Mouse (Mus musculus) testis, postnatal 14 days (tissue): ENCODE results near the gene Pla2g2d.
"Not testable (repeated sequence)": the region's sequence is repeated elsewhere in the genome, so short reads cannot be mapped to it uniquely, and the experiment has no call there.

Experiments
- DNase-seq: peaks from one replicate; pipeline ENCODE4 v3.0.0; 2021; ENCODE audit warnings: low spot score

Pla2g2d gene

DNA sequence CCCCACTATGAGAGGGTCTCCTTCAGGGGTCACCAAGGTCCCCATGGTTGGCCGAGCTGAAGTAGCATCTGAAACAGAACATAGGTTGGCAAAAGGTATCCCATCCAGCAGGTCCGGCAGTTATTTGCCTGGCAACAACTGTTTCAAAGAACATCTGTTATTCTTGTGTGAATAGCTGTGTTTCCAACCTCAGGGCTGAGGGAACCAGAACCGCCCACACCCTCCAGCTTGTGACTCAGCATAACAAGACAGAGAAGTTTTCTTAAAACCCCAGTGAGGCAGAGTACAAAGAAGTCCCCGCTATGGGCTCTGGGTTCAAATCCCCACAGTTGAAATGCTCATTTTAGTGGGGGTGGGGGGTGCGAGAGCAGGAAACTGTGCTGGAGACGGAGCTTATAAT, 6.6 kb downstream of the Pla2g2d start:
- DNase-seq: peak; percentile 73

DNA sequence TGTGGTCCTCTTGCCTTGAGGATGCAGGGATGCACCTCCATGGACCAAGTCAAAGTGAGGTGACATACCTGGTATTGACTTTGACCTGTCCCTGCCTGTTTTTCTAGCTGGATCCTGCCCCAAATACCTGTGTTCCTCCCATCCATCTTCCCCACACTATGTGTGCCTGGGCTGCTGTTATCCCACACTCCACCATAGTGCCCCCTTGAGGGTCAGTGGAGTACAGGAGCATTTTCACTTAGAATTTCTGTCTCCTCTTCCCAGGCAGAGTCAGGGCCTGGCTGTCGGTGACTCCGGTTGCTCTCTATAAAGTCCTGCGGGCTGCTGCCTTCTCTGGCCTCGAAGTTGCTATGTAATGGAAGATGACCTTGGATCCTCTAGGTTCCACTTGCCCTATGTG, 10.2 kb downstream of the Pla2g2d start:
- no peak for DNase-seq

DNA sequence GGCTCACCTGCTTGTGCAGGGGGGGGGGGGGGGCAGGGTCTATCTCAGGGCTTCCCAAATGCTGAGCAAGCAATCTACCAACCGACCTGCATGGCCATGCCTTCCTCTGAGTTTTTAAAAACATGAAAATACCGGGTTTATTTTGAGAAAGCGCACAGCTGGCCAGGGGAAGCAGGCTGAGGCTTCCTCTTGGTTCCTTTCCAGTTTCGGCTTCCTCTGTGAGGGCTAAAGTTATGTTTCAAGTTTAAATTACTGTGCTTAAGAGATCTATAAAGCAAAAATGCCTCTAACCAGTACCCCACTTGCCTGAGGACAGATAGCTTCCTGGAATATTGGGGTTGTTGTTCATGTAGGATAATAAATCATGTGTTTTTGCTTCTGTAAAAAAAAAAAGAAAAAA, 10.6 kb downstream of the Pla2g2d start:
- DNase-seq: no peak

DNA sequence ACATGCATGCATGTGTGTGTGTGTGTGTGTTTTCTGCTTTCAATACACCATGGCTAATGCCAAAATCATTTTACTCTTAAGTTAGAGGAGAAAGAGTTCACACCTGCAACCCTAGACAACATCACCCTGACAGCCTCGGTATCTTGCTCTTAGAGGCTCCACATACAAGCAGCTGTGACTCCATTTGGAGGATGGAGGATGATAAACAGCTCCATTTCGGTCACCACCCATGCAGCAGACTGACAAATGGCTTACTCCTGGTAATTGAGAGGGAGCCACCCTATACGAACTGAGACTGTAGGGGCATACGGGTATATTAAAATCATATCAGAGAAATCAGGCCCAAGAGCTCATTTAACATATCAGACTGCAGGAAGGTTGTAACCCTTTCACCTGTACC, 12.8 kb downstream of the Pla2g2d start:
- no peak for DNase-seq

DNA sequence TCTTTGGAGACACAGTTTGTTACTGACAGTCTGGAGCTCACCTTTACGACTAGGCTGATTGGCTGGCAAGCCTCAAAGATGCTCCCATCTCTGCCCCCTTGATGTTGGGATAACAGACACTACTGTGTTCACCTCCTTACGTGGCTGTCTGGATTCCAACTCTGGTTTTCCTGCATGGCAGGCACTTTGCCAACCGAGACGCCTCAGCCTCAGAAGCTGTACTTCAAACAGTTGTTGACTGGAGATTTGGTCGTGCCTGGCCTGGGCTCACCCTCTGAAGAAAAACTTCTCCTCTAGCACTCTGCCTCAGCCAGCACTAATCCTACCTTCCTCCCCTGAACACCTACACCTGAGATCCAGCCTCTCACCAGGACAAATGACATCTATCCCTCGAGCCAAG, 15.9 kb downstream of the Pla2g2d start:
- no peak for DNase-seq

DNA sequence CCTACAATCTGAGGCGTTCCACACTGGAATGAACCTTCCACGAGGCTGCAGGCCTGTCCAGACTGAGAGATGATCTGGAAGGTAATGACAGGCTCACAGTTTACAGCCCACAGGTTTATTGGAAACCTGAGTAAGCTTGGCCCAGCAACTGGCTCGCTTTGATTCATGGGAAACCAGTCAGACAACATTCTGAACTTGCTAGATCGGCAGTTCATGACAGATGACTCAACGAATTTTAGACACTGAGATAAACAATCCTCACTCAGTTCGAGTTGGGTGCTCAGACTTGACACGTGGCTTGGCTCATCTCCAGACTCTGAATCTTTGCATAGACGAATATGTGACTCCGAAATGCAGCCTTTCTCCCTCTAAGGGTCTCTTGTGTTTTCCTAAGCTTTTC, 17.1 kb downstream of the Pla2g2d start:
- DNase-seq: no peak

DNA sequence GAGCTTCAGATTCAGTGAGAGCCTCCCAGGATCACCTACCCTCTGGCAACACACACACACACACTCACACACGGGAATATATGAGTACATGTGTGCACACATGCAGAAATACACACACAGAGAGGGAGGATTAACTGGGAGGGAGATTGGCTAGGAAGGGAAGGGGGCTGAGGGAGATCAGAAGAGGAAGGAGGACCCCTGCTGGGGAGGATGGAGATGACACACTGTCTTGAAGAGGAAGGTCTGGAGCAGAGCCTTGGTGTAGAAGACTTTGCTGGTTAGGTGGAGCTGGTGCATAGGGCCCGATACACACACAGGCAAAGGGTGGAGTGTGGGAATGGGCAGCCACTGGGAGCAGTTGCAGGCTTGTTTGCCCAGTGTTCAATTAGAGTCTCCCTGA, 17.7 kb downstream of the Pla2g2d start:
- no peak for DNase-seq

DNA sequence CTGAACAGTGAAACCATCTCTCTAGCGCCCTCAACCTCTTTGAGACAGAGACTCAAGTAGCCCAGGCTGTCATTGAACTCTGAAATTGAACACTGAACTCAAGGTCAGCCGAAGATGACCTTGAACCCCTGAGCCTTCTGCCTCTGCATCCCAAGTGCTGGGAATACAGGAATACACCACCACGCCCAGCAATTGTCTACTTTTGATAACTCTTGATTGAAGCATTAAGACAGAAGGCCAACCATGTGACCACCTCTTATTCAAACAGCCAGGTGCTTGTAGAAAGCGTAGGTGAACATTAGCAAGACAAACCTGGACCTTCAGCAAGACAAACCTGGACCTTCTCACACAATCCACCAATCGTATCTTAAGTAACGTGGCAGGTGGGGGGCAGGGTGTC, 18.8 kb downstream of the Pla2g2d start:
- DNase-seq: no peak

DNA sequence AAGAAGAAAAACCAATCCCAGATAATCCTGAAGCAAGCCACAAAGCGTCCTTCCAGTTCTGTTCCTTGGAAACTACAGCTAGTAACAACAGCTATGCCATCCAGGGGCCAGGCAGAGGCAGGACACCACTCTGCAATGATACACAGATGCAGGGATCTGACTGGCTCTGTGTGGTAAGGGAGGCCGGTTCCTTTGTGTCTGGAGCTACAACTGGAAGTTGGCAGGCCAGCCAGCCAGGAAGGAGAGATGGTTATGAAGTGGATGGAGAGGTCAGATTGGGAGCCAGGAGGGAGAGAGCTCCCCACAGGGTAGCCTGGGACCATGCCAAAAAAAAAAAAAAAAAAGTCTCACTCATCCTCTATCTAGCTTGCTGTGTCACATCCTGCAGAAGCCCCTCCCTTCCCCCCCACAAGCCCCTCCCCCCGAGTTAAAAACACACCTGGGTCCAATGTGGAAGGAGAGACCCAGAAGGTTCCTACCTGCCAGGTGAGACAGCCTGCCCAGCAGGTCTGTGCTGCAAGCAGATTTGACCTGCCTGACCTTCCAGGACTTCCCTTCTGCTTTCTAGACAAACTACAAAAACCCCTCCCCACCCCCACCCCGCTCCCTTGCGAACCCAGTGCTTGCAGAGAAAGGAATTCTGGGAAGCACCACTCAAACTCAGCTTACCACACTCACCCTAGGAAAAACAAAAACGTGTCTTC, 21.1 kb downstream of the Pla2g2d start:
- no peak for DNase-seq

DNA sequence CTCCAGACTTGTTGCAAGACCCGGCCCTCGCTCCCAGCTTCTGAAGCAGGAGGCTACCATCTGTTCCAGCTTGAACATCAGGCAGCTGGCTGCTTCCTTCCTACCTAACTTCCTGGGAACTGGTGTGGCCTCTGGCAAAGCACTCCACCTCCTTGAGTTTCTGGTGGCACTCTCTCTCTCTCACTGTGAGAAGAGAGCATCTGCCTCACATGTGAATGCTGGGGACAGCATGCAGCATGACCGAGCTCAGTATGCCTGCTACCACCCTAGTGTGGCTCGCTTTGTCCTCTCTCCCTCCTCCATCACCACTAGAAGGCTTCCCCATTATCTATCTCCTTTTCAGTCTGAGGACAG, 21.7 kb downstream of the Pla2g2d start:
- DNase-seq: no peak

DNA sequence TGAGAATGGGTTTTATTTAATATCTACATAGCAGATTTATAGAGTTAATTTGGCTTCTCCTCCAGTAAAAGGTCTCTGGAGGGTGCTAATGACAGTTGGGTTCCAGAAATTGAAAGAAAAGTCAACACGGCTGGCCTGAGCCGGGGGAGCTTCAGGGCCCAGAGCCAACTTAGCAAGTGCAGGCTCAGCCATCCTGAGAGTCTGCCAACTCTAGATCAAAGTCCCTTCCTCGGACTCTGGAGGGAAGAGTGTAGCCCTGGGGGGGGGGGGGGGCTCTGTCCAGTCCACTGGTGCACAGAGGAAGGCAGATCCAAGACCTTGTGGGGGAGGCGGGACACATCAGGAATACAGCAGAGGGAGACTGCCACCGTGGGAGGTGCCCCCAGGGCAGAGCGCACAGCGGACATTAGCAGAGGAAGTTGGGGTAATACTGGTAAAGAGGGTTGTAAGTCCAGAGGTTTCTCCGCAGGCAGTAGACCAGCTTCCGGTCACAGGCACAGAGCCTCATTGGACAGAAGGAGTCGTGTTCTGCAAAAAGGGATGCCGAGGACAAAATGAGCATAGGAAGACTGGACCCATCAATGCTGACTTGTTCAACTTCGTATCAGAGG, 24.7 kb downstream of the Pla2g2d start:
- DNase-seq: no peak

DNA sequence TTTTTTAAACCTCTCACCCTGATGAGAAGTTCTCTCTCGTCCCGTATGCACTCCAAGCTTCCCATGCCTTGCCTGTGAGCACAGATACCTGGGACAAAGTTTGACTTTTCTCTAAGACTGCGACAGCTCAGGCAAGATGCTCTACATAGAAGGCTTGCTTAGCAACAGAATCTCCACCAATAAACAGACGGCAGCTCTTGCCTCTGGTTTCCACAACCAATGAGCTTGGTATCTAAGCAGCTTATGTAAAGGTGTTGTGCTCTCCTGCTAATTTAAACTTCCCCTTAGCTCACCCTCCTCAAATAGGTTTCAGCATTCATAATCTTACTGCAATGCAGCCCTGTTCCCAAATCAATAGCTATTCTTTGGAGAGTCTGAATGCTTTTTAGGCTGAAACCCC, 26.1 kb downstream of the Pla2g2d start:
- DNase-seq: no peak

DNA sequence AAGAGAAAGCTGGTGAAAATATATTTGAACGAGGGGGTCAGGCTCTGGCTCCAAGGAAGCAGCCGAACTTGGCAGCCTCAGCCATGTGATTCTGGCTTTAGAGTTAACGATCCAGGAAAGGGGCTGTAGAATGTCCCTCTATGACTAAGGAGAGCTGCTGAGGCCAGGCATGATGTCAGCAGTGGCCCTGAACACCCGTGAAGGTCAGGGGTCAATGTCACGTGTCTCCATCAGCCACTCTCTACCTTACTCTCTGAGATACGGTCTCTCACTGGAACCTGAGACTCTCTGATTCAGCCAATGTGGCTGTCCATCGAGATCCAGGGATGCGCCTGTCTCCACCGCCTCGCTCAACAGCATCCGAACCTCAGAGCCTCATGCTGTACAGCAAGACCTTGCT, 27.4 kb downstream of the Pla2g2d start:
- DNase-seq: no peak

DNA sequence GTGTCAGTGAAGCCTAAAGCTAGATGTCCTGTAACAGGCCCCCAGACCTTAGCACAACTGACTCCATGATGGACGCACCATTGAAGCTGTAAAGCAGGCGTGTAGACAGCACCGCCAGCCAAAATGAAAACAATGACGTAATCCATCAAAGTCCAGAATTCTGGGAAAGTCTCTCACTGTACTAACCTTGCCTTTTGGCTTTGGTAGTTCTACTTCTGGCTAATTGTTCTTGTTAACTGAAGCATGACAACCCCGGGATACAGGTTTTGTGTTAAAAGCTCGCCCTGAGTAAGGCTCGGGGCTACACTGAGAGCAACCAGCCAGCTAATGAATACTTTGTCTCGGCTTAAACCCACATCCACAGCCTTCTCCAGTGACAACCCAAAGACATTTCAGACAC, 29.7 kb downstream of the Pla2g2d start:
- DNase-seq: no peak

DNA sequence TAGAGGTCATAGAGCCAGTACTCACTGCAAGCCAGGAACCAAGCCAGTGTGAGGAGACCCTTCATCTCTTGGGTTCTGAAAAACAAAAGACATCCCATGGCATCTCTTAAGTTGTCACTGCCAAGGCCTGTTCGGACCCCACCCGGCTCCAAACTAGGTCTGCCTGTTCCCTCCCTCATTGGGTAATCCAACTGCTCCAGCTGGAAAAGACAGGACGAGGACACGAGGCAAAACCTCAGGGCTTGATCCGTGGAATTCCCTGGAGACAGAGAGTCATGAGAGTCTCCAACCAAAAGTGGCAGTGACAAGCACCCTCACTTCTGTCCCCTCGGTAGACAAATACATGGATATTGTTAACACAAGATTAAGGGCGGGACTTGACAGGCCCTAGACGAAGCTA, 30.6 kb downstream of the Pla2g2d start:
- no peak for DNase-seq

DNA sequence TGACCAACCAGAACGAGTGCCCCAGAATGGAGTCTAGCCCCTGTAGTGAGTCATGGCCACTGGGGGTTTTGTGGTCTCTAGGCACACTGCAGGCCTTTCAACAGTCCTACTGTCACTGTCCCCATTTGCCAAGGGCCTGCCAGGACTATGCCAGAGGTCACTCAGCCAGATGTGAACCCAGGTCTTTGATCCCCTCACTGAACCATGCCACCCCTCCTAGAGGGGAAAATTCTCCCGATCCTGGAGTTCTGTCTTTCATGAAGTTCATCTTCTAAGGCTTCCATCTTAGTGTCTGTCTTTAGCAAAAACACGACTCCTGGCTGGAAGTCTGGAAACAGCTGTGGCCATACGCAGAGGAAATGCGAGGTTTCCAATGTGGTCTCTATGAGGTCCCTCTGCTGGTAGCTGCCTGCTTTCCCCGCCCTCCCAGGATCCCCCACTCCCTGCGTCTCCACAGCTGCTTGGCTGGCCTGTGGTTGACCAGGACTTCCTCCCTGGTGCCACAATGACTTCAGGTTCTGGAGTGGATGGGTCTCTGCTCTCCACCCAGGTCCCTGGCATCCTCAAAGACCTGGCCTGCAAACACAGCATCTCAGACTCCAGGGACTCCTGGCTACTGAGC, 31.5 kb downstream of the Pla2g2d start:
- no peak for DNase-seq

DNA sequence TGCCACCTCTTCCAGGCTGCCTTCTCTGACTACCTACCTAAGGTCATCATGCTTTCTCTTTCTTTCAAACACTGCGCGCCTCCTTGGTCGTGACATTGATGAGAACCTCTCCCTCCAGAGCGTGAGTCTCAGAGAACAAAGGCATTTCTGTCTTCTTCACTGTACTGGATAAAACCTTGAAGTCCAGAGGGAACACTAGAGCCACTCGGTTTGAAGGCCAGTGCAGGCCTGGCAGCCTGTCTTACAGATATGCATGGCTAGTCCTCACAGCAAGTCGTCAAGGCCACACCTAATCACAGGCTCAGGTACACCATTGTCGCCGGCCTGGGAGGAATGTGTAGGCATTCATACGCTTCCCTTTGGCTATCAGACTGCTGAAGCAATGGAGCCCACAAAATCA, 40.6 kb downstream of the Pla2g2d start:
- peak; percentile 66 for DNase-seq

DNA sequence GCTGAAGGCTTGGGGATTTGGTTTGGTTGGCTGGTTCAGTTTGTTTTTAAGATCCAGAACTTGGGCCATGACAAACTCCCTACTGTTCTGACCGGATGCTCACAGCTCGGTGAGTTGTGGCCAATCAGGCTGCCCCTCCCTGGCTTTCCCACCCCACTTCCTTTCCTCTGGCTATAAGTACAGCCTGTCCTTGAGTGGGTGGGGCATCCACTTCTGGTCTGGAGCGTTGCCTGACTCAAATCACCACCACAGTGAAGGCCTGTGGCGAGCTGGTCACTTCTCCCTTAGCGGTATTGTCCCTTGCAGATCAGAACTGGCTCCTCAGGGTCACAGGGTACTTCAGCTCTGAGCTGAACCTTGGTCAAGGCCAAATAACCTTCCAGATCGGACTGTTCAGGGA, 42.2 kb downstream of the Pla2g2d start:
- DNase-seq: peak; percentile 33

DNA sequence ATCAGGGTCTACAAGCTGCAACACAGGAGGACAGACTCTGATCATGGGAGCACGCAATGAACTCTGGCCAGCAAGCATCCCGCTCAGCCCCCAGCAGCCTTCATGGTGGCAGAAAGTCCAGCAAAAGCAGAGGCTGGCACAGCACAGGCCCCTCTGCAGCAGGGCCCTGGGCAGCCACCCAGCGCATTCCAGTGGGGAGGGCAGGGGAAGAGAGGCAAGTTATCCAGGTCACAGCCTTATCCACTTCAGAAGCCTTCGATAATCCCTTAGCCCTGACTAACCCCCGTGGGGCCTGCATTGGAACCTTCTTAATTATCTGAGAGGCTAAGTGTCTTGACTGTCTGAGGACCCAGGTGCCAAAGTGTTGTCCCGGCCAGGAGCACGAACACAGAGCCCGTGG, 43.6 kb downstream of the Pla2g2d start:
- DNase-seq: peak; percentile 52

DNA sequence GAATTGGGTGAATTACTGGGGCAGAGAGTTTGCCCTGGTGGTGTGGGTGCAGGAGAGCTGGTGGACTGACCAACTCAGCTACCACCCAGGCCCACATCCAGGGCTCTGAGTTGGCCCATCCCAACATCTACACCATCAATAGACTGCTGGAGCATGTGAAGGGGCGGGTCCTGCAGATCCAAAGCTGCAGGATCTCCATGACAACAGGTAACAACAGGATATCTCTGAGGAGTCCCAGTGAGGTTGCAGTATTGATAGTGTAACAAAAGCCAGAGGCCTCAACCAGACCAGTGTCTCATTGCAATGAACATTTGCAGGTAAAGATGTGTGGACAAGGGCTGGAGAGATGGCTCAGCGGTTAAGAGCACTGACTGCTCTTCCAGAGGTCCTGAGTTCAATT, 45.5 kb downstream of the Pla2g2d start:
- DNase-seq: no peak

DNA sequence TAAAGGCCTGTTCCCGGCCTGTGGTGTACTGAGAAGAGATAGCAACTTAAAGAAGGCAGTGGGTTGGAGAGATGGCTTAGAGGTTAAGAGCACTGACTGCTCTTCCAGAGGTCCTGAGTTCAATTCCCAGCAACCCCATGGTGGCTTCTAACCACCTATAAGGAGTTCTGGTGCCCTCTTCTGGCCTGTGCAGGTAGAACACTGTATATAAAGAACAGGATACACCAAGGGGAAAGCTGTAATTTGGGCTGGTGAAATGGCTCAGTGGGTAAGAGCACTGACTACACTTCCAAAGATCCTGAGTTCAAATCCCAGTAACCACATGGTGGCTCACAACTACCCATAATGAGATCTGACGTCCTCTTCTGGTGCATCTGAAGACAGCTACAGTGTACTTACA, 48.6 kb downstream of the Pla2g2d start:
- DNase-seq: not testable (repeated sequence)

DNA sequence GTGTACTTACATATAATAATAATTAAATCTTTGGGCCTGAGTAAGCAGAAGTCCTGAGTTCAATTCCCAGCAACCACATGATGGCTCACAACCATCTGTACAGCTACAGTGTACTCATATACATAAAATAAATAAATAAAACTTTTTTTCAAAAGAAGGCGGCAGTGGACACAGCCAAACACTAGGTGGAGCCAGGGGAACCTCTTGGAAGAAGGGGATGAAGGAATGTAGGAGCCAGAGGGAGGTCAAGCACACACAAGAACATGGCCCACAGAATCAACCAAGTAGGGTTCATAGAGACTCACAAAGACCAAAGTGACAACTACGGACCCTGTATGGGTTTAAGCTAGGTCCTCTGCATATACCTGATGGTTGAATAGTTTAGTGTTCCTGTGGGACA, 49.1 kb downstream of the Pla2g2d start:
- no peak for DNase-seq

DNA sequence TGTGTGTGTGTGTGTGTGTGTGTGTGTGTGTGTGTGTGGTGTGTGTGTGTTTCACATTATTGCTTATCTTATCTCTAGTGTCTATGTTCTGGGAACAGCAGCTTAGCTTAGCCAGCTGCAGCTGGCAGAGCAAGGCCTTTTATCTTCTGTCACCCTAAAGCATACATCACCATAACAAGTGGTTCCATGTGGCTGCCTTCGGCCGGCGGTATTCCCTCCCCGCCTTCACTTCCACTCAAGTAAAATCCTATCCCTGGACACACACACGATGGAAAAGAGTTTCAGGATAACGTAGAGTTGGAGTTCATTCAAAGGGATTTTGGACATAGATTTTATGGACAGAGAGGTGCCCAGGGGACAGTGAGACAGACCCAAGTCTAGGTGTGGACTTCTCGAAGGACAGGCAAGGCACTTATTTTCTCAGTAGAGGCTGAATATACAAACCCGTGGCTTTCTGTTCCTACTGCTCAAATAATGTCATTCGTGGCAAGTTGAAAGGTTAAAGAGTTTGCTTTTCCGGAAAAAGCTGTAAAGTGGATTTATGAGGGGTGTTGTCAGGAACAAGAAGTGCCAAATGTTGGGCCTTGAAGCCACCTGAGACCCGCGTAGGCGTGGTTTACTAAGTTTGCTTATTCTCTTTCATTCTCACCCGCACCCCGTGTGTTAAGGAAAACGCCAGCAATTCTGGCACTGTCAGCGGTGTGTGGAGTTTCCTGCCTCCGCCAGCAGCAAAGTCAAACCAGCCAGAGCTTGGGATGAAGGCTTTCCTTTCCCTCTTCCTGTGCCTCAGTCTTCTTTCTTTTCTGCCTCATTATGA, 50.4 kb downstream of the Pla2g2d start:
- no peak for DNase-seq
